Mouse (Mus musculus): ENCODE measurements around the gene Sytl2. TPM values are rescaled to one million over a fixed set of nuclear protein-coding genes. Genes with fewer than 3 reads are reported as not detected.

The Sytl2 gene
- total RNA-seq, 2 experiments from 2014 or later: 8.6 to 9.0 TPM

DNA sequence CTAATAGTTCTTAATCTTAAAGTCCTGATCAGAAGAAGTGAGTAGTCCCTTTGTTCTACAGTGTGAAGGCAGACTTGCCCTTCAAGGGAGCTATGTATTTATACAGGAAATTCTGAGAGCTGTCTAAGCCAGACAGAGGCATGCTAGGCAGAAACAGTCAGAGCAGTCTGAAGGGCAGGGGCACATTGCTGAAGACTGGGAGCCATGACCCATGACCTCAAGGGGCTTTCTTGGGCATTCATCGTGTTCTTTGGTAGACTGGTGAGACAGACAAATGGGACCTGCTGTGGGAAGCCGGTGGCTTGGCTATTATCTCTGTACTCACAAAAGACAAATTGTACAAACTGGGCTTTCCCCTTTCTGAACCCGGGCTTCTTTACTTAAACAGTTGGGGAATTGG lies 4.0 kb downstream of the Sytl2 start:
- DNase-seq: no peak
- intact Hi-C loops (cut with DNase I): no loop called here

GRCm38 (mm10) chr7:90306968-90307367 lies 4.9 kb downstream of the Sytl2 start:
- intact Hi-C loops (cut with DNase I): no loop called here

GRCm38 (mm10) chr7:90308003-90308402 lies 6.0 kb downstream of the Sytl2 start:
- intact Hi-C loops (cut with DNase I): no loop called here
- no peak for DNase-seq

More at GRCm38 (mm10) chr7:90306968-90307367, 4.9 kb downstream of the Sytl2 start:
- no peak for DNase-seq

- DNase-seq: no peak
- intact Hi-C loops (cut with DNase I): no loop called here
Measured at GRCm38 (mm10) chr7:90312151-90312883, 10.3 kb downstream of the Sytl2 start.

DNA sequence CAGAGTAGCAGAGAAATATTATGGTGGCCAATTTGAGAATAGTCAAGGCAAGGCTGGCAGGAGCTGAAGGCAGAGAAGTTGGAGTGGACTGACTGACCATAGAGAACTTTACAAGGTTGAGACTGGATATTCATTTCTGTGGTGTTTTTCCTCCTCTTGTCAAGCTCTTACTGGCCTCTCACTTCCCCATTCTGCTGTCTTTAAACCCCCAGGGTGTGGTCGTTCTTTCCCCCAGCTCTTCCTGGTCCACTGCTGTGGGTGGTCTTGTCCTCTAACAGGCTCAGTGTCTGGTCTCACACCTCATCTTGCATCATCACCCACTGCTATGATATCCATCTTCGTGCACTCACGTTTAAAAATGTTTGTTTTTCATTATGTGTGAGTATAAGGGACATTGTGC lies 11.4 kb downstream of the Sytl2 start:
- intact Hi-C loops (cut with DNase I): no loop called here
- no peak for DNase-seq

DNA sequence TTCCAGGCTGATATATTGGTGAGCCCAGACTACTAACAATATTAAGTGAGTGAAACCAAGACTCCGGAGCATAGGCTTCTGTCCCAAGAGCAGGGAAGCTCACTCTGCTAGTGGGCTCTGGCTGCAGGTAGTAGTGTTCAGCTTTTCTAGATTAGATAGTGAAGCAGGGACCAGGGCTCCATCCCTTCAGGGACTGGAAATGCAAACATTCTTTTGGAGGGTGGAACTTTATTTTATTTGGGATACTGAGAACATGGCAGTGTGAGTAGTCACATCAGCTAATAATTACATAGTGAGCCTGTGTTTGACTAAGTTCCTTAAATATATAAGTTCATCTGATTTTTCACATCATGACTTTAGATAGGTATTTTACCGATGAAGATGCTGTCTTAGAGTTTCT lies 14.8 kb downstream of the Sytl2 start:
- intact Hi-C loops (cut with DNase I): no loop called here
- no peak for DNase-seq

DNA sequence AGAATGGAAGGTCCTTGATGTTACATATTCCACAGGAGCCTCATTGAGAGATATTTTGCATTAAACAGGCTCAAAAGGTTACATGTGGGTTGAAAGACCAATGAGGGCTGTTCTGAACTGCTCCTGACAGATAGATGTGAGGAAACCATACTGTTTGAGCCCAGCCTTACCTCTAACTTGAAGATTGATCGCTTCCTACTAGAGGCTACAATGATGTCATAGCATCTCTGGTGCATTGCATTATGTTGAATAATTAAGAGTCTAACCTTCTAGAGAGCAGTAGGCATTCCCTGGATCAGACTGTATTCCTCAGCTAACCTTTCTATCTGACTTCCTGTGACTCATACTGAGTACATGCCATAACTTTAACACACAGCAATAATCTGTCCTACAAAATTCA lies 17.4 kb downstream of the Sytl2 start:
- intact Hi-C loops (cut with DNase I): no loop called here
- DNase-seq: no peak

GRCm38 (mm10) chr7:90320124-90320523 lies 18.1 kb downstream of the Sytl2 start:
- no peak for DNase-seq
- intact Hi-C loops (cut with DNase I): no loop called here

GRCm38 (mm10) chr7:90325166-90325565 lies 23.1 kb downstream of the Sytl2 start:
- DNase-seq: no peak
- intact Hi-C loops (cut with DNase I): no loop called here

DNA sequence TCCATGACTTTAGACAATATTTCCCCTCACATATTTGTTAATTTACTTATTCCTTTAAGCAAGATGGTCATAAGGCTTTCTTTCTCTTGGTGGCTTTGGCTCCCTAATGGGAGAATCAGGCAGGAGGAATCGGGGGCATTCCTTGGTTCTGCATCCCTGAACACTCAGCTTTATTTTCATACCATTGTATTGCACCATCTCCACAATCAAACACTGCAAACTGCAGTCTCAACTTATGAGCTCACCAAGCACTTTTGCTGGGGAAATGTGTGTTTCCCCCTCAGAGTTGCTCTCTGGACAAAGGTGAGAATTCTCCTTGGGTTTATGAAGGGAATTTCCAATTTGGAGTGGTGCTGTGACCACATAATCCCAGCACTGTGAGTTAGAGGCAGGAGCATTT lies 28.1 kb downstream of the Sytl2 start:
- DNase-seq: no peak
- intact Hi-C loops (cut with DNase I): no loop called here

GRCm38 (mm10) chr7:90332483-90333065 lies 30.5 kb downstream of the Sytl2 start:
- intact Hi-C loops (cut with DNase I): no loop called here
- DNase-seq: no peak

- intact Hi-C loops (cut with DNase I): no loop called here
- DNase-seq: no peak
Measured at GRCm38 (mm10) chr7:90334362-90334761, 32.3 kb downstream of the Sytl2 start.

DNA sequence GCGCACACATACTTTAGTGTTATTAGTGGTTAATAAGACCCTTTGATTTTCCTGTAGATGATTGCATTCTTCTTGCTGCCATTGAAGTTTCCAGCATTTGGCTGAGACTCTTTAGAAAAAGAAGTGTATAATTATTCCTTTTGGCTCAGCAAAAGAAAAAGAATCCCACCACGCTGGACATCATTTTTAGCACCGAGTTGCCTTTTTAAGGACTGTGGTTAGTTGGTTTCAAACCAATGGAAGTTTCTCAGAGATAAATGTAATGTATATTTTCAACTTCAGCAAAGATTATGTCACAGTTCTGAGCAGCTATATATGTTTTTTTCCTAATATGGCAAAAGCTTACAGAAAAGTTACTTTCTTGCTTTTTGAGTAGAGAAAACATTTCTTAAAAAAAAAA lies 32.8 kb downstream of the Sytl2 start:
- DNase-seq: no peak
- intact Hi-C loops (cut with DNase I): no loop called here

- intact Hi-C loops (cut with DNase I): no loop called here
- DNase-seq: no peak
Measured at GRCm38 (mm10) chr7:90335755-90336194, 33.7 kb downstream of the Sytl2 start.

DNA sequence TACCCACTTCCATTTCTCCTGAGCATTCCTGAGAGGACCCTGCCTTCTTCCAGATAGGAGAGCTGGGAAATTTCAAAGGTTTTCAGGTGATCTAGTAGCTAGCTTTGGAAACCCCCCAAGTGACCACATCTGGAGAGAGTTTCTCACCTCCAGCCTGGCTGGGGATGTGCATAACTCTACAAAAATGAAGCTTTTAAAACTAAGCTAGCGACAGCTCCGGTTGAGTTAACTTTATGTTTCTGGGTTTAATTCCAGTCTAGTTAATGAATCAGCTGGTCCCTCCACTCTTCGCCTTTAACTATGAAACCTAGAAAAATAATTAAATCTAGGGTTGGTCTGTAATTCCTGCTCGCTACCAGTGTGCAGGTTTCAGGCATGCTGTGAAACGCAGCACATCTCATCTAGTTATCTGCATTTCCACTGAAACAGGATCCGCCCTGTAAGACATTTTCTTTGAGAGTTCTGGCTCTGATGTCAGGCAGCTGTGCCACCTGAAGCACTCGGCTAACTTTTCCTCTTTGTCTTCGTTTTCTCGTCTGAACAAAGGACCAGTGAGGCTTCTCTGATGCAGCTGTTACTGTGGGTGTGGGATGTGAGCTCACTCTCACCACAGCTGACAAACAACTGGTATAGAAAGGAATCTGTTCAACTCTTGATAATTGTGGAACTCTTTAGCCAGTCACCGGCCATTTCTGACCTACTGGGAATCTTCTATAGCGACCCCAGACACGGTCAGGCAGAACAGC lies 39.3 kb downstream of the Sytl2 start:
- peak in 1 of 2 experiments; percentile 12 for DNase-seq

GRCm38 (mm10) chr7:90344903-90345302 lies 42.9 kb downstream of the Sytl2 start:
- DNase-seq: no peak

More for the DNA sequence above, 39.3 kb downstream of the Sytl2 start:
- intact Hi-C loops (cut with DNase I): no loop called here

DNA sequence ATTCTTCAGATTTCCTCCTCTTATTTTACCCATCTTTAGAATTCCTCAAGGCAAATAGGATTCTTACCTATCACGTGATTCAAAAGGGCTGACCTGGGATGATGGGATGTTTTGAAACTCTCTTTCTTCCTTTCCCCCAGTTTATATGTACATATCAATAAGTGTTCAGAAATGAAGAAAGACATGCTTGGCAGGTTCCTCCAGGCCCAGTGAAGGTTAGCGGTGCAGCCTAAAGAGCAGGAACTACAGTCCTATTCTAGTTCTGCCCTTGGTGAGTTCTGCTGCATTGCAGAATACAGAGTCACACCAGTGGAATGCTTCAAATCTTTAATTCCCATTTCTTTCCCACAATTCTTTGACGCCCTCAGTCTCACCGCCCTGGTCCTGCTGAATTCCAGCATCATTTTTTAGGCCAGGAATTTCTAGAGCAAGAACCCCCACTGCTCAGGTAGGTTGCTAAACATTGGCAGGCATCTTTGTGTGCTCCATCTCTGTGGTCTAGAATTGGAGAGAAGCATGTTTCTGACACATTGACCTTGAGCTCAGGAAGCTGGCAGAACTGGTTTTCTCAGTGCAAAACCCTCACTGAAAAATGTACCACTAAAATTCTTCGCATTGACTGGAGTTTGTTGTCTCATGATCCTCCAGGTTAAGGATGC lies 45.9 kb downstream of the Sytl2 start:
- intact Hi-C loops (cut with DNase I): no loop called here
- DNase-seq: no peak

More at GRCm38 (mm10) chr7:90344903-90345302, 42.9 kb downstream of the Sytl2 start:
- intact Hi-C loops (cut with DNase I): no loop called here

GRCm38 (mm10) chr7:90349014-90349413 lies 47.0 kb downstream of the Sytl2 start:
- no peak for DNase-seq

DNA sequence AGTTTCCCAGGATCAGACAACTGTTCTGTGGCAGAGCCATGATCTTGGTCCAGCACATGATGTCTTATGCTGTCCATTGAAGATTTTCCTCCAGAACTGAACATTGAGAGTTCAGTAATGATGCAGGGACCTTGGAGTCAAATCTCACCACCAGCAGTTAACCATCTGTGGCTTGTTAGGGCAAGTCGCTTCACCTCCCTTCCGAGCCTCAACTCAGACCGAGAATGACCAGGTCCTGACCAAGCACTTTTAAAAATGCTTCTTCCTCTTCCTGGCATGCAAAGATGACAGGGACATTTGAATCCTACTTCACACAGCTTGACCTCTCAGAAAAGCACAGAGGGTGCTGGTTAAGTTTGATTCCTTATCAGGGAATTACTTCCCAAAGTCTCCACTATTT lies 50.1 kb downstream of the Sytl2 start:
- DNase-seq: no peak
- intact Hi-C loops (cut with DNase I): no loop called here

More at GRCm38 (mm10) chr7:90349014-90349413, 47.0 kb downstream of the Sytl2 start:
- intact Hi-C loops (cut with DNase I): no loop called here

- intact Hi-C loops (cut with DNase I): no loop called here
- DNase-seq: peak in 1 of 2 experiments; percentile 21
Measured at GRCm38 (mm10) chr7:90353488-90354228, 51.6 kb downstream of the Sytl2 start.
